Mouse (Mus musculus): ENCODE results near the gene Slc22a1.
A peak's percentile ranks its signal among the peaks of the same experiment; 100 is the strongest.

Gene Slc22a1

DNA sequence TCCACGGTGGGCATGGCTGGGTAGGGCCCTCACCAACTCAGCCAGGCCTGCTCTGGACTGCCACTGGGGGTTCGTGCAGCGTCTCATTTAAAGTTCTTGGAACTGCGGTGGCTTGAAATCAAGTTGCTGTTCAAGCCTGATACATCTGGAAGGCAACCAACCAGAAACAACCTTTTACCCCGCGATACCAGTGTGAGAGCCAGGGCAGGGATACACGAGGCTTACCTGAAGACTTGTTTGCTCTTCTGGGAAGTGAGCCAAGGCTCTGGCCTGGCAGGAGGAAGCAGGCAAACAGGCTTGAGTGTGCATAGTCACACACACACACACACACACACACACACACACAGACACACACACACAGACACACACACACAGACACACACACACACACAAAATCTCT lies at the start of gene Slc22a1:
TSS of gene Slc22a1 (minus strand) at position 184 of the 400 bp plus-strand sequence.
- DNase-seq (ENCODE audit: low read depth, low spot score), result no peak

GRCm38 (mm10) chr17:12724767-12725744 lies 49.4 kb upstream of the Slc22a1 start:
- peak; percentile 66 for DNase-seq (ENCODE audit: low read depth, low spot score)

DNA sequence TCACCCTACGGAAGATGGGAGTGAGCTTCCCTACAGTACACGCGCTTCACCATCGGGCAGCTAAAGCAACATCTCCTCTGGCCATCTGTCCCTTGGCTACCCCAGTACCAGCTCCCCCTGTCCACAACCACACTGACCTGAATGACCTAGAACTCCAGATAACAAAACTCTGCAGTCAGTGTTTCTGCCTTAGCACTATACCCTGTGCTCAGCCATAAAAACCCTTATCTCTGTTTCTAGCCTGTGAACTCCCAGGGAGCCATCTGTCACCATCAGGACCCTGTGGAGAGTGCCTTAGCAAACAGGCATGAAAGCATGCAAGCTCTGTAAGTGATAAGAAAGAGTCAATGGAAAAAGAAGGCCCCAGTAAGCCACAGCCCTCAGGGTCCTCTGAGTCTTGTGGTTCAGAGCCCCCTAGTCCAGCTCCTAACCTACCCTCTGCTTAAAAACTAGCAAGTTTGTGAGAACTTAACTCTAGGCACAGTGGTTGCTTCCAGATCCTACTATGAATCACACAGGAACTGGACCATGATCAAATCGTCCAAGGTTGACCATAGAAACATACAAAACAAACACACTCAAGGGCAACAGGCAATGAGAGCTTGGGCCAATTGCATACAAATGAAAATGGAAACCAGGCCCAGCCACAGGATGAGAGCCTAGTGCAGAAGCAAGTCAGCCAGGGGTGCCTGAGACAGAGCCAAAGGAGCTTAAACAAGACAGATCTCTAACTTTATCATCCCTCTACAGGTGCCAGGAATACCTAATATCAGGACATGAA lies 48.5 kb upstream of the Slc22a1 start:
- DNase-seq (ENCODE audit: low read depth, low spot score), result no peak

DNA sequence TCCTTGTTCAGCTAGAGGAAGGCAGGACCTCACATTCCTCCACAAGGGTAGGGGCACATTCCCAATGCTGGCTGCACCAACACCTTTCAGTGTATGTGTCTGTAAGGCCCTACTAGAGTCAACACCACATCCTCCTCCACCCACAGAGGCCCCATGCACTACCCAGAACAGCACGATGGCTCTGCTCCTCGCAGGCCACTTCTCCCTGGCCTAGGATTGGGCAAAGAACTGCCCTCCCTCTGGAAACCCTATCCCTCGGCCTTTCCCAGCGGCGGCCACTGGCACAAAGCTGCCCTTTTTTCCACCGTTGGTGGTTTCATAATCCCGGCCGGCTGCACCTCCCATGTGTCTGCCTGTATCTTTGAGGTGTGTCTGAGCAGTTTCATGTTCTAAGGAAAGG lies 47.0 kb upstream of the Slc22a1 start:
- DNase-seq (ENCODE audit: low read depth, low spot score), result no peak

GRCm38 (mm10) chr17:12721118-12721886 lies 45.7 kb upstream of the Slc22a1 start:
- no peak for DNase-seq (ENCODE audit: low read depth, low spot score)

GRCm38 (mm10) chr17:12718251-12718650 lies 42.6 kb upstream of the Slc22a1 start:
- no peak for DNase-seq (ENCODE audit: low read depth, low spot score)

DNA sequence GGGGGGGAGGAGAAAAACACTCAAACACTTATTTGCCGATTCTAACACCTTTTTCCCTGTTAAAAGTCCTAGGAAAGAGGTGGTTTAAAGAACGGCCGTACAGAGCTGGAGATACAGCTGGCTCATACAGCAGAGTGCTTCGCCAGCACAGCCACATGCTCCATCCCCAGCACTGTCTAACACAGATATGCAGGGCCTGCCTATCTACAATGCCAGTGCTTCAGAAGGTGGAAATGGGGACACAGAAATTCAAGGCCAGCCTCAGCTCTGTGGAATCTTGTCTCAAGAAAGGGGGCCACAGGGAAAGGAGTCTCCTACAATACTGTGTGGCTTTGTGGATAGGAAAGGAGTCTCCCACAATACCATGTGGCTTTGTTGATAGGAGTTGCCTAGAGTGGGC lies 41.8 kb upstream of the Slc22a1 start:
- DNase-seq (ENCODE audit: low read depth, low spot score), result no peak

DNA sequence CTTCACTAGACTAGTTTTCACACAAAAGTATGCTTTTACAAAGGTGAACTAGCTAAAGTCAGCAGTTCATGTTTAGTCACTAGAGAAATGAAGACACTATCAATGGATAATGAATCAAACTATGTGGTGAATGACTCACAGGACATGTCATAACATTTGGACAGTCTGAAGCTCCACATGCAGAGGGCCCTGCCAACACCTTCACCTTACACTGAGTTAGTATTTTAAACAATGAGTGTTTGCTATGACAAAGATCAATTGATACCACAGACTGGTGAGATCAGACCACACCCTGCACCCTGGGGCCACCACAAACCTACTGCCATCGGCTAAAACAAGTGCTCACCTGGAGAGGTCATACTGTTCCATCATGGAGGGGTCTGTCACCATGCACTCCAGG lies 39.4 kb upstream of the Slc22a1 start:
- no peak for DNase-seq (ENCODE audit: low read depth, low spot score)

DNA sequence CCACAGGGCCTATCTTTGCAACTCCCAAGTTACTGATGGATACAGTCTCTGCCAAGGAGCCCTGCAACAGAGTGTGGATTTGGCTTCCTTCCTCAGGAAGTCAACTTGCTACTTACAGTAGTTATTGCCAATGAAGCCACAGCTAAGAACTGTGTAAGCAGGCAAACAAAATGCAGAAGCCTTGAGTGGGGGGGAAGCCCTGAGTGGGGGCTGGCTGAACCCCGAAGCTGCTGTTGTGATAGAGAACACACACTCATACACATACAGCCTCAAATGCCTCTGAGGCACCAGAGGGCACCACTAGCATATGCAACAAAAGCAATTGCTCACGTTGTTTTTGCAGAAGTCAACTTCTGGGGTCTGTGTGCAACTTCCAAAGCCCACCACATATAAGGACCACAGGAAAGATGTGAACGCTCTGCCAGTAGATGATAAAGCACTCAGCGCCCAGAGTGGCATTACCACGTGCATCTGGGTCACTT lies 38.5 kb upstream of the Slc22a1 start:
- no peak for DNase-seq (ENCODE audit: low read depth, low spot score)

GRCm38 (mm10) chr17:12712993-12713392 lies 37.4 kb upstream of the Slc22a1 start:
- no peak for DNase-seq (ENCODE audit: low read depth, low spot score)

DNA sequence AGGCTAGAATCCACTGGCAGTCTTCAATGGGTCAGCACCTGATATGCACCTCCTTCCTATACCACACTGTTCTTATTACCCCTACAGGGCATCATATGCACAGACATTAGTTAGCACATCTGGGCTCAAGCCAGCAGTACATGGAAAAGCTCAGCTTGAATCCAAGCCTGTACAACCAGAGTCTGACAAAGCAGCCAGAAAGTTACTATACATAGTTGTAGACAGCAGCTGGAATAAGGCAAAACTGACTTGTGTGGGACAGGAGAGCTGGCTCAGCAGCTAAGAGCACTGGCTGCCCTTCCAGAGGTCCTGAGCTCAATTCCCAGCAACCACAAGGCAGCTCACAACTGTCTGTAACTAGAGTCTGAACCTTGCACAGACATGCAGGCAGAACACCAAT lies 36.6 kb upstream of the Slc22a1 start:
- DNase-seq (ENCODE audit: low read depth, low spot score), result no peak

DNA sequence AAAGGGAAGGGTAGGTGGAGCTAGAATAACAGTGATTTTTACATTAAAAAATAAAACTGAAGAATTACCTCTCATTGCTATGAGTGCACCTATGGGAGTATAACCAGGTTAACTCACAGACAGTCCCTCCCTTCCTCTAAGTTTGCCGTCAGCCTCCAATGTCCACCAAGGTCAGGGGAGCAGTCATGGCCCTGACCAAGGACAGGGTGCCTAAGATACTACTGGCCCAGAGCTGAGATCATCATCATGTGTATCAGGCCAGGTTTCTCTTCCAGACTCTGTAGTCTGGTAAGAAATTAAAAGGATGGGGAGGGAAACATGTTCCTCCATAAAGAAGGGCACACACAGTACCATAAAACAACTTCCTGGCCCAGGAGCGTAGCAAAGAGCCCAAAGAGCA lies 35.3 kb upstream of the Slc22a1 start:
- DNase-seq (ENCODE audit: low read depth, low spot score), result no peak

DNA sequence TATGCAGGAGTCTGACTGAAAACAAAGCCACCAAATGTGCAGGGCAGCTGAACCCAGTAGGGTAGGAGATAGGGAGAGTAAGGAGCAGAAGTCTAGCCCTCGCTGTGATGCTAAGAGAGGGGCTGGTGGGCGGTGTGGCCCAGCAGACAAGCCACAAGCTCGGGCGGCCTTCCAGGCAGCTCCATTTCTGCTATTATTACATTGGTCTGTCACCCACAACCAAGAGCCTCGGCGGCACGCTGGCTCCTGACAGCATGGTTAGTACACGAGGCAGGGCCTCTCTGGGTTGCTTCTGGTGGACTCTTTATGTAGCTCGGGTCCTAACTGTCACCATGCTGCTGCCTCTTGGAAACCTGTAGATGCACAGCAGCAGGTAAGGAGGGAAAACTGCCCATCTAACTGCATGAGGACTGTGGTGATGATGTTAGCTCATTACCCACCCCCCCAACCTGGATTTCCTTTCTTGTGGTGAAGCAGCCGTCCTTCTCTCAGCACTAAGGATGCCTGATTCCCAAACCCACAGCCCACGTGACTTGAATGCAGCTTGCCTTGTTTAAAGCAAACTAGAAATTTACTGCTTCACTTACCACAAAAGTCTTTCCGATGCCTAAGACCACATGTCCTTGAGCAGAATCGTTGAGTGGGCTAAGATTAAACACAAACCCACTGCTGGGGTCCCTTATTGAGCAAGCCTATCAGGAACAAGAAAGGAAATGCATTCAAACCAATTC lies 34.6 kb upstream of the Slc22a1 start:
- no peak for DNase-seq (ENCODE audit: low read depth, low spot score)

DNA sequence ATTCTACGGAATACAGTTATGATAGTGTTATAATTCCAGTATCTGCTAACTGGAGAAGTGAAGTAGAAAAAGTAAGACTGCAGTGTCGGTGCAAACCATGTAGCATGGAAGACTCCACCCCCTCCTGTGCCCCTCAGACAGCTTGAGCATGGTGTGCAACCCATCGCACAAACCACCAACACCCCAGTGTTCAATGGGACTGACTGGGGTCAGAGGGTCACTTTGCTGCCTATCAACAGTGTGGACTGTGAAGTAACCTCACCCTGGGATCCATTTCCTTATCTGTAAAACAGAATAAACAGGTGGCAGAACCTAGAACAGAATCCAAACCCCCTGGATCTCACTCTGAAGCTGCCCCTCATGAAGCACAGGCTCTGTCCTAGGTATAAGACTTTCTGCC lies 32.8 kb upstream of the Slc22a1 start:
- no peak for DNase-seq (ENCODE audit: low read depth, low spot score)

GRCm38 (mm10) chr17:12706590-12707049 lies 31.0 kb upstream of the Slc22a1 start:
- DNase-seq (ENCODE audit: low read depth, low spot score), result no peak

DNA sequence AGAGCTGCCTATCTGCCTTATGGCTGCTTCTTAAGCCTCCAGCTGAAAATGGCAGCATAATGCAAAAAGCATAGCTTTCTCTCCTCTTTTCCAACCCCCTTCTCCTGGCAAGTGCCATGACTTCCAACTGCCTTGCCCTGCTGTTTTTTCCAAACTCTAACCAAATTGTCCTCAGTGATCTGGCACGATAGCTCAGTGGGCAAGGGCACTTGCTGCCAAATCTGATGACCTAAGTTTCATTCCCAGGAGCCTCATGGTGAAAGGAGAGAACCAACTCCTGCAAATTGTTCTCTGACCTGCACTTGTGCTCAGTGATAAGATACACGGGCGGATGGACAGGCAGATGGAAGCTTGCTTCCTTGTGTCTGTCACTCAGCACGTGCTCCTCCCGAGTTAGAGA lies 27.3 kb upstream of the Slc22a1 start:
- no peak for DNase-seq (ENCODE audit: low read depth, low spot score)

GRCm38 (mm10) chr17:12700373-12700772 lies 24.7 kb upstream of the Slc22a1 start:
- no peak for DNase-seq (ENCODE audit: low read depth, low spot score)

GRCm38 (mm10) chr17:12691899-12692298 lies 16.3 kb upstream of the Slc22a1 start:
- no peak for DNase-seq (ENCODE audit: low read depth, low spot score)

- DNase-seq (ENCODE audit: low read depth, low spot score), result no peak
Observed at GRCm38 (mm10) chr17:12689537-12689936, 13.9 kb upstream of the Slc22a1 start.

GRCm38 (mm10) chr17:12688427-12689110 lies 12.9 kb upstream of the Slc22a1 start:
- DNase-seq (ENCODE audit: low read depth, low spot score), result no peak

Data from embryo, embryonic 11.5 days (tissue).